Mouse (Mus musculus): Measurements from ENCODE around the gene Meiob. TPM values are rescaled to one million over a fixed set of nuclear protein-coding genes. Genes with fewer than 3 reads are reported as not detected.
A peak's percentile ranks its signal among the peaks of the same experiment; 100 is the strongest.

Meiob gene
- polyA plus RNA-seq, 2 experiments from 2014 or later, result not detected

DNA sequence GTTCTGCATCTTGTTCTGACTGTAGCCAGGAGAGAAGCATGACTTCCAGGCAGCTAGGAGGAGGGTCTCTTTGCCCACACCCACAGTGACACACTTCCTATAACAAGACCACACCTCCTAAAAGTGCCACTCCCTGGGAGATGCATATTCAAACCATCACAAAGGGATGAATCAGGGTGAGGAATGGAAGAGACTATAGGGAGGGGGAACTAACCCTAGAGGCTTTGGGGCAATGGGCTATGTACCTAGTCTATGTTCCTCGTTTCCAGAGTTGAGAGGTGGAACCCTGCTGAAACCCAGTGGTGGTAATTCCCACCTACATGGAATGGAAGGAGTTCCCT is 70.3 kb downstream of the Meiob start:
- ATAC-seq, result no peak

GRCm38 (mm10) chr17:24874989-24875388 is 70.9 kb downstream of the Meiob start:
- ATAC-seq, result no peak

- ATAC-seq, result no peak
These were observed 73.4 kb downstream of the Meiob start for GRCm38 (mm10) chr17:24877336-24878116.

DNA sequence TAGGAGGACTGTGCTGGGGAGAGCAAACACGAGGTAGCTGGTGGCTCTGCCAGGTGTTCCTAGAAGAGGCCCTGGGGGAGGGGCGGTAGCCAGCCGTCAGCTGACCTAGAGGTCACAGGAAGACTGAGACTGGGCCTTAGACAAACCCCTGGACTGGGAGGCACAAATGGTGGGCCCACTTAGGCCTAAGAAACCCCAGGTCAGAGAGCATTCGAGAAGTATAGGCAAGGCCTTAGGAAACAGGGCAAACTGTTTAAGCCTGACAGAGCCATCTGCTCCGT is 74.0 kb downstream of the Meiob start:
- no peak for ATAC-seq

GRCm38 (mm10) chr17:24878531-24878930 is 74.4 kb downstream of the Meiob start:
- ATAC-seq, result no peak

DNA sequence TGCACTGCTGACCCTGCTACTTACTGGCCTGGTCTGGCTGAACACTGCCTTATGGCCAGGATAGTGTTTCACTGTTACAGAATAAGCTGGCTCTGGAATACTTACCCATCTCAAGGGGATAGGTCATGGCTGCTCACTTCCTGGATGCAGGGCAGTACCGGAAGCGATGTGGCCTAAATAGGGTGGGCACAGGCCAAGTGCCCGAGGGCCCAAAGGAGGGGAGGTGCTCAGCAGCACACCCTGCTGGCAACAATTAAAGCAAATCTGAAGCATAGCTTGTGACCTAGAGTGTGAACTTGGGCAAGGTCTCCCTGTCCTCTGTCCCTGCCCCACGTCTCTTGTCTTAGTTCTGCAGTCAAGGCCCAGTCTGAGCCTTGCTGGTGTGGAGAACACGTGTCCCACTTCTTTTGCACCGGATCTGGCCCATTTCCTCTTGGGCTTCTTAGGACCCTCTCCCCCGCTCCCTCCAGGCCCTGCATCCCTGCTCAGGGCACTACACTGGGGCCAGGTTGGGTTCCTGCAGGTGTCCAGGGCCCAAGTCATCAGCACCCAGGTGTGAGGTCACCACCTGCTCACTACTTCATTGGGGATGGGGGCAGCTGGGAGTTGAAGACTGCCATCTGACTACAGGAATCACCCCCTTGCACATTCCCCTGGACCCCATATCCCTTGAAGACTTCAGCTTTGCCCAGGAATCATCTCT is 77.8 kb downstream of the Meiob start:
- no peak for ATAC-seq

- ATAC-seq, result no peak
These were observed 80.3 kb downstream of the Meiob start for GRCm38 (mm10) chr17:24884391-24884790.

DNA sequence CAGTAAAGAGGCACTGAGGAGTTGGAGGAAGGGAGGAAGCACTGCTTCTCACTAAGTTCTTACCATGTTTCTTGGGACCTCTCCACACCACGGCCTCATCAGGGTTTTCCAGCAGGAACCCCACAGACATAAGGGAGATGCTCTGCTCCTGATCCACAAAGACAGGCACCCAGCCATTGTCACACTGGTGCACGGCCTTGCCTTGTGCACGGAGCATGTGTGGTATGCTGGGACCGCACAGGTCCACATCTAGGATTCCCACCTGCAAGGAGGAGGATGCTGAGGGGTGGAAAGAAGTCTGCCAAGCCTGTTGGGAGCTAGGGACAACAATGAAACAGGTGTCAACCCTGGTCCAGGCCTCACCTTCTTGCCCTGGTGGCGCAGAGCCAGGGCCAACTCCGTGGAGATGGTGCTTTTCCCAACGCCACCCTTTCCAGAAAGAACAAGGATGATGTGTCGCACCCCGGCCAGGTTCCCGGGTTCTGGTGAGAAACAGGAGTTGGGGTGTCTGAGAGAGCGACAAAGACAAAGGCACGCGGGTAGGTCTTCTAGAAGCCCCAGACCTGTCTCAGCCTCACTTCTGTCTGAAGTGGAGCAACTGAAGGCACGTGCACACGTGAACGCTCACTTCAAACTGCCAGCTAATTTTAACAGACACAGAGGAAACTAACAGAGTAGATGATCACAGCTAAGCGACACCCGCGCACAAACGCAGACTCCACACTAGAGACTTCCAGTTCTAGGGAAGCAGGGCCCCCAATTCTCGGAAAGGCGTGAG is 81.5 kb downstream of the Meiob start:
- ATAC-seq, result no peak

DNA sequence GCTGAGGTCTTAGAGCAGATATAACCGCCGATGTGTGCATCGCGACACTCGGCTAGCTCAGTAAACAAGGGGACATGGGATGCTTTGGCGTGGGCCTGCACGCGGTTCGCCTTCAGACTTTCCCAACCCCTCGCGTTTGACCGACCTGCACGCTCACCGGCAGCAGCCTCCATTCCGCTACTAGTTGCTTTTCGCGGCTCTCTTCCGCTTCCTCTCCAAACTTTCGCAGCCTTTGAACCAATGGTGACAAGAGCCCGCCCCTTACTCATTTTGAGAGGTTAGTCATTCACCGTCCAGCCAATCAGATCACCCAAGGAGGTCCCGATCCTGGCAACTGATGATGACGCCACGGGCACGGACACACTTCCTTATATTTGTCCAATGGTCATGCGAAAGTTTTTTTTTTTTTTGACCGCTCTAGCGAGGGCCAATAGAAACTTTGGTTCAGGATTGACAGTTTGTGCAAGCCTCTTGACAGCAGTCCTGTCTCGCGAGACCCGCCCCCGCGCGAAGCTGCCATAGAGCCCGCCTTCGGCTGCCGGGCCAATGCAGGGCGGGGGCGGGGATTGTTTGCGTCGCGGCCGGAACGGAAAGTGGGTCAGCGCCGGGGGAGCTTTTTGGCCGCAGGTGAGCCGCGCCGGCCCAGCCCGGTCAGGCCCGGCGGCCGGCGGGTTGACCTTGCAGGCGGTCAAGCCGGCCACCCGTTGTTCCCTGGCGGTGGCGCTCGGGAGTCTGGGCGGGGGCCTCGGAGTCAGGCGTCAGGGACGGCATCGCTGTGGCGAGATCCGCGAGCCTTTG is 82.2 kb downstream of the Meiob start, which contains the start of the genes Nubp2 and Spsb3:
Gene Nubp2, minus strand, starts transcription at position 216 of the 798 bp plus-strand sequence.
Gene Spsb3, plus strand, starts transcription at position 510 of the 798 bp plus-strand sequence.
- peak; percentile 95 for ATAC-seq

DNA sequence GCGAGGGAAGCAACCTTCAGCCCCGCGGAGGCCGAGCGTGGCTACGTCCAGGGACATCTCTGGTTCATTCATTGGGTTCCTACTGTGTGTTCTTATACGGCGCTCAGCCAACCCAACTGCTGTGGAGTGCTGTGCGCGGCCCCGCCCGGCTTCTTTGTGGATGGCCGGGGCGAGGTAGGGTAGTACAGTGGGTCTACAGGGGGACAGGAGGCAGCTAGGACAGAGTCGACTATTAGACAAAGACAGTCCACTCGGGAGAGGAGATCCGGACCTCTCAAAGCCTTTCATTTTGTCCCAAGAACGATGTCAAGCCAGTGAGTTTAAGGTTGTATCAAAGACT is 82.8 kb downstream of the Meiob start:
- no peak for ATAC-seq

DNA sequence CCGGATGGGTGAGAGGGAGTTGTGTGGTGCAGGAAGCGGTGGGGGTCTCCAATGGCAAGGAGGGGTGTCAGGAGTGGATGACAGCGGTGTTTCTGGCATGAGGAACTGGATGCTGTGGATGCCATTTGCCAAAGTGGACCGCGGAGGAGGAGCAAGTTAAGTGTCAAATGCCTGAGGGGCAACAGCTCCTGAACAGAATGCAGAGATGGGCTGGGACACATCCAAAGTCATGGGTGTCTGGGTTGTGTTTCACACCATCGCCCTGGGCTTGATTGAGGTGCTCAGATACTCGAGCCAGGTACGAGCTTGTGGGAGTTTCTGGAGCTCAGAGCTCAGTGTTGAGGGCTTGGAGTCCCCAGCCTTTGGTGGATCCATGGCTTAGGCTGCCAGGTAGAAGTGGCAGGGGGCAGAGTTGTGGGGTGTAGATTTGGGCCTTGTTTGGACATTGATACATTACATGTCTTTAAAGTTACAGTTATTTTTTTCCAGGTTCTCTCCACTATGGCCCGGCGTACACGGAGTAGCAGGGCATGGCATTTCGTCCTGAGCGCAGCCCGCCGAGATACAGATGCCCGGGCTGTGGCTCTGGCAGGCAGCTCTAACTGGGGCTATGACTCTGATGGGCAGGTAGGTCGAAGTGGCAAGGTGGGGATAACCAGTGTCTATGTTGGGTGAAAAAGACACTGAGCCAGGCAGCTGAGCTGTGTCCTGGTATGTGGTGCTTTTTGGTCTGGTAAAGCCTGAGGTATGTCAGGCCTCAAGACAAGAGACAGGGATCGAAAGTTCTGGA is 83.4 kb downstream of the Meiob start:
- ATAC-seq, result peak; percentile 22

- ATAC-seq, result no peak
These were observed 84.8 kb downstream of the Meiob start for GRCm38 (mm10) chr17:24888862-24889261.

Other genes starting within 250 kb of the Meiob start
- gene Tsc2, start 171.7 kb upstream of the Meiob start, polyA plus RNA-seq (2017; shearing (Covaris generic)), result 10 to 100 TPM in 1 of 2 experiments, 1 to 10 TPM in 1; 9.8 to 24.1 TPM
- gene Nthl1, start 171.6 kb upstream of the Meiob start, polyA plus RNA-seq (2017; shearing (Covaris generic)), result 1 to 10 TPM; 2.1 to 2.6 TPM
- gene Slc9a3r2, start 154.0 kb upstream of the Meiob start, polyA plus RNA-seq (2017; shearing (Covaris generic)), result not detected
- gene Npw, start 145.8 kb upstream of the Meiob start, polyA plus RNA-seq (2017; shearing (Covaris generic)), result under 1 TPM in 1 of 2 experiments, not detected in 1; 0.66 TPM
- 1 to 10 TPM; 4.5 to 4.6 TPM for gene Zfp598, start 134.6 kb upstream of the Meiob start, polyA plus RNA-seq (2017; shearing (Covaris generic))
- 1 to 10 TPM in 1 of 2 experiments, under 1 TPM in 1; 0.43 to 1.2 TPM for gene Syngr3, start 114.3 kb upstream of the Meiob start, polyA plus RNA-seq (2017; shearing (Covaris generic))
- gene Gfer, start 108.1 kb upstream of the Meiob start, polyA plus RNA-seq (2017; shearing (Covaris generic)), result 10 to 100 TPM; 13.1 to 15.5 TPM
- 1 to 10 TPM; 1.4 to 1.5 TPM for gene Noxo1, start 108.1 kb upstream of the Meiob start, polyA plus RNA-seq (2017; shearing (Covaris generic))
- 10 to 100 TPM; 23.6 to 46.2 TPM for gene Tbl3, start 96.6 kb upstream of the Meiob start, polyA plus RNA-seq (2017; shearing (Covaris generic))
- gene Rnf151, start 86.2 kb upstream of the Meiob start, polyA plus RNA-seq (2017; shearing (Covaris generic)), result not detected
- gene Rps2, start 86.2 kb upstream of the Meiob start, polyA plus RNA-seq (2017; shearing (Covaris generic)), result 1,000 to 10,000 TPM in 1 of 2 experiments, 100 to 1,000 TPM in 1; 537 to 1,178 TPM
- 100 to 1,000 TPM; 226 to 265 TPM for gene Ndufb10, start 79.8 kb upstream of the Meiob start, polyA plus RNA-seq (2017; shearing (Covaris generic))
- gene Rpl3l, start 76.5 kb upstream of the Meiob start, polyA plus RNA-seq (2017; shearing (Covaris generic)), result not detected
- gene Msrb1, start 67.6 kb upstream of the Meiob start, polyA plus RNA-seq (2017; shearing (Covaris generic)), result 10 to 100 TPM; 33.5 to 39.9 TPM
- gene Hs3st6, start 51.3 kb upstream of the Meiob start, polyA plus RNA-seq (2017; shearing (Covaris generic)), result not detected
- gene Hagh, start 35.9 kb downstream of the Meiob start, polyA plus RNA-seq (2017; shearing (Covaris generic)), result 10 to 100 TPM; 23.4 to 28.1 TPM
- 1 to 10 TPM; 1.1 to 2.9 TPM for gene Fahd1, start 46.1 kb downstream of the Meiob start, polyA plus RNA-seq (2017; shearing (Covaris generic))
- gene Igfals, start 61.7 kb downstream of the Meiob start, polyA plus RNA-seq (2017; shearing (Covaris generic)), result not detected
- 100 to 1,000 TPM in 1 of 2 experiments, 10 to 100 TPM in 1; 88.6 to 103 TPM for gene Nubp2, start 82.1 kb downstream of the Meiob start, polyA plus RNA-seq (2017; shearing (Covaris generic))
- 10 to 100 TPM; 38.5 to 50.9 TPM for gene Spsb3, start 82.4 kb downstream of the Meiob start, polyA plus RNA-seq (2017; shearing (Covaris generic))
- 10 to 100 TPM; 12.8 to 26.0 TPM for gene Eme2, start 90.8 kb downstream of the Meiob start, polyA plus RNA-seq (2017; shearing (Covaris generic))
- 10 to 100 TPM; 77.7 to 87.5 TPM for gene Mrps34, start 90.8 kb downstream of the Meiob start, polyA plus RNA-seq (2017; shearing (Covaris generic))
- gene Nme3, start 92.2 kb downstream of the Meiob start, polyA plus RNA-seq (2017; shearing (Covaris generic)), result 10 to 100 TPM; 51.5 to 53.2 TPM
- gene Mapk8ip3, start 132.7 kb downstream of the Meiob start, polyA plus RNA-seq (2017; shearing (Covaris generic)), result 10 to 100 TPM; 26.1 to 28.6 TPM
- gene Jpt2, start 156.4 kb downstream of the Meiob start, polyA plus RNA-seq (2017; shearing (Covaris generic)), result 10 to 100 TPM; 27.9 to 35.8 TPM
- 10 to 100 TPM; 12.6 to 17.1 TPM for gene Cramp1l, start 211.5 kb downstream of the Meiob start, polyA plus RNA-seq (2017; shearing (Covaris generic))
- 10 to 100 TPM; 14.5 TPM for gene Ift140, start 211.8 kb downstream of the Meiob start, polyA plus RNA-seq (2017; shearing (Covaris generic))

Measured in activated CD4-positive, CD25-positive, alpha-beta regulatory T cell, adult 4 months (primary cell).